Mouse (Mus musculus) G1E (cell line): ENCODE measurements around the gene Pdcd1lg2.

Experiments
- CTCF ChIP-seq: IDR thresholded peaks from 2 replicates; pipeline ENCODE4 v1.5.1; 2012; ENCODE audit warnings: low read depth, low read length, inconsistent platforms, mixed read lengths
- GATA1 ChIP-seq: IDR thresholded peaks from 2 replicates; pipeline ENCODE4 v1.6.1; 2012; ENCODE audit warnings: borderline replicate concordance, low read length, inconsistent platforms, mixed read lengths

GRCm38 (mm10) chr19:29511826-29512225 lies 101.1 kb downstream of the Pdcd1lg2 start:
- TF ChIP-seq GATA1 (no peak), CTCF (no peak)
